Mouse (Mus musculus) gastrocnemius, adult 8-10 months (tissue): Measurements from ENCODE around the gene Usp36. TPM values are rescaled to one million over a fixed set of nuclear protein-coding genes. Genes with fewer than 3 reads are reported as not detected.
A peak's percentile ranks its signal among the peaks of the same experiment; 100 is the strongest.

Experiments used
- DNase-seq, 2 experiments: peaks; one replicate each; pipeline ENCODE4 v3.0.0; 2022; ENCODE audit warnings: low spot score in 2 of 2
- total RNA-seq, 4 experiments: library from RNA; stranded (reverse); gene quantifications; 2 replicates each; pipeline ENCODE4 v1.2.4; 2022

Usp36 gene
- total RNA-seq, 4 experiments from 2014 or later = 13.1 to 16.7 (median 14.8) TPM

GRCm38 (mm10) chr11:118298810-118299209 lies 8.8 kb upstream of the Usp36 start:
- DNase-seq = no peak

GRCm38 (mm10) chr11:118297967-118298366 lies 7.9 kb upstream of the Usp36 start:
- no peak for DNase-seq

- DNase-seq = no peak
Observed at GRCm38 (mm10) chr11:118295026-118295425, 5.0 kb upstream of the Usp36 start.

GRCm38 (mm10) chr11:118292671-118293070 lies 2.6 kb upstream of the Usp36 start:
- no peak for DNase-seq

- DNase-seq = no peak
Observed at GRCm38 (mm10) chr11:118289562-118289961, 482 bp downstream of the Usp36 start.

GRCm38 (mm10) chr11:118289037-118289511 lies 970 bp downstream of the Usp36 start:
- DNase-seq = no peak

GRCm38 (mm10) chr11:118287573-118287972 lies 2.5 kb downstream of the Usp36 start:
- no peak for DNase-seq

GRCm38 (mm10) chr11:118286434-118286833 lies 3.6 kb downstream of the Usp36 start:
- no peak for DNase-seq

GRCm38 (mm10) chr11:118285791-118286190 lies 4.3 kb downstream of the Usp36 start:
- DNase-seq = no peak

- no peak for DNase-seq
Observed at GRCm38 (mm10) chr11:118280218-118280617, 9.8 kb downstream of the Usp36 start.

- DNase-seq = no peak
Observed at GRCm38 (mm10) chr11:118276328-118276727, 13.7 kb downstream of the Usp36 start.

- DNase-seq = no peak
Observed at GRCm38 (mm10) chr11:118275092-118275491, 15.0 kb downstream of the Usp36 start.

- DNase-seq = no peak
Observed at GRCm38 (mm10) chr11:118269827-118270226, 20.2 kb downstream of the Usp36 start.

GRCm38 (mm10) chr11:118266666-118267046 lies 23.4 kb downstream of the Usp36 start:
- no peak for DNase-seq

GRCm38 (mm10) chr11:118266044-118266665 lies 23.9 kb downstream of the Usp36 start:
- DNase-seq = no peak

- DNase-seq = no peak
Observed at GRCm38 (mm10) chr11:118265621-118266020, 24.4 kb downstream of the Usp36 start.

- no peak for DNase-seq
Observed at GRCm38 (mm10) chr11:118263146-118263545, 26.9 kb downstream of the Usp36 start.

GRCm38 (mm10) chr11:118260081-118260480 lies 30.0 kb downstream of the Usp36 start:
- DNase-seq = no peak

GRCm38 (mm10) chr11:118259580-118259979 lies 30.5 kb downstream of the Usp36 start:
- DNase-seq = no peak

- DNase-seq = no peak
Observed at GRCm38 (mm10) chr11:118256371-118256770, 33.7 kb downstream of the Usp36 start.

GRCm38 (mm10) chr11:118254159-118254951 lies 35.7 kb downstream of the Usp36 start:
- peak in 1 of 2 experiments; percentile 31 for DNase-seq

GRCm38 (mm10) chr11:118253447-118254158 lies 36.4 kb downstream of the Usp36 start:
- DNase-seq = no peak
